Mouse (Mus musculus) right cerebral cortex, adult 18-20 months (tissue): ENCODE measurements at regions not wholly inside any gene's neighbourhood (a gene's known extent, or its start where the extent isn't known, plus 50 kb on each side); places are given as distances from the start of the nearest gene placed in this dataset.

ENCODE experiments used
- DNase-seq: peaks from one replicate; pipeline ENCODE4 v3.0.0; 2022; ENCODE audit warnings: mixed read lengths

DNA sequence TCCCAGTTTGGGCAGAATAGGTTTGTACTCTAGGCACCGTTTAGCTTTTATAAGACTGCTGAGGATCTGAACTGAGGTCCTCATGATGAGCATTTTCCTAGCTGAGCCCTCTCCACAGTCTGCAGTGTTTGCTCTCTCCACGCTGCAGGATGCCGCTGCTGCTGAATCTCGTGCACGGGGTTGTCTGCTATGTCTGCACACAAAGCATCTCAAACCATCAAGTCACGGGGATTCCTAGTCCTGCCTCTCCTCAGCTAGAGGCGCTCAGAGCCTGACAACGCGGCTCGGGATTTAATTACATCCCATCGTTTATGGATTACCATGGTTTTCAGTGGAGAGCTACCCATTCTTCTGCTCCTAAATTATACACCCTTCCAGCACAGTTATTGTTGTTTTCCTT, 175.6 kb downstream of the Rnf144b start:
- no peak for DNase-seq

DNA sequence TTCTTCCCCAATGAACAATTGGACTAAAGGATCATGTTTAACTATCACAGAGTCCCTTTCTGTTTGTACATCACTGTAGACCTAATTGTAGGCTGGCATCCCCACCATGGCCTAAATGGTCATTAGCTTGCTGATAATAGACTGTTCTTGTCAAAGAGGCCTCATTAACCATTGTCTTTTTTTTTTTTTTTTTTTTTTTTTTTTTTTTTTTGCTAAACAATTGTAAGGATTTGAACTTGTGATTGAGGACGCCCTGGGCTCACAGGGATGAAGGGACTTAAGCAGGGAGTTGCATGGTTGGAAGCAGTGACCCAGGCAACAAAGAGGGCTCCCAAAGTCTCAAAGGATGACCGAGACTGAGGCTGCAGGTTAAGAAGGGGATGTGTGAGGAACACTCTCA, 178.0 kb downstream of the Rnf144b start:
- DNase-seq: no peak

DNA sequence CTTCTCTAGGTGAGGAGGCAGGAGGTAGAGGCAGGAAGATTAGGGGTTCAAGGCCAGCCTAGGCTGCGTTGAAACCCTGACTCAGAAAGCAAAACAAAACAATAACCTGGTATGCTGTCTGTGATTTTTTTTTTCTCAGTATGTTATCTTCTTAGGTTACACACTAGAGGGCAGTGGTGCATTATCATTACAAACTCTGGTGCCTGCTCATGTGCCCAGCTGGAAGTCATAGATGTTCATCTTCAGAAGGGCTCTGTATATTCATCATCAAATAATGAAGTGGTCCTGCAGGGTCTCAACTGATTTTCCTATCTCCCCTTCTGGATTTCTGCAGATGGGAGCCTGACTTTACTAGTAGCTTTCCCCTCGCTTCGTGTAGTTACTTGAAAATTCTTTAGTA, 178.6 kb downstream of the Rnf144b start:
- peak; percentile 26 for DNase-seq

DNA sequence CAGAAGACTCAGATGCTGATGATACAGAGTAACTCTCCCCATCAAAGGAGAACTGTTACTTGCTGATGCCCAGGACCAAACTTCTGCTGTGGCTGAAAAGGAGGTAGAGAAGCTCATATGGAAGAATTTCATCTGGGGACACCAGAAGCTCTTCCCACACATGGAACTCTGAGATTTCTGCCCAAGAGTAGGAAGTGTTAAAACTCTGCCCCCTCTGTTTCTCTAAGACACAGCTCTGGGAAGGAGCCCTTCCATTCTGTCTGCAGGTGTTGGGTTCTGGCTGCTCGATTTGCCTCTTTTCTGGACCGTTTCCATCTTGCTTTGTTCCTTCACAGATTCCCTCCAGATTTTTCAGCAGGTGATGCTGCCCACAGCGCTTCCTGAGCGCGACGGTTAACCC, 187.0 kb downstream of the Rnf144b start:
- no peak for DNase-seq

DNA sequence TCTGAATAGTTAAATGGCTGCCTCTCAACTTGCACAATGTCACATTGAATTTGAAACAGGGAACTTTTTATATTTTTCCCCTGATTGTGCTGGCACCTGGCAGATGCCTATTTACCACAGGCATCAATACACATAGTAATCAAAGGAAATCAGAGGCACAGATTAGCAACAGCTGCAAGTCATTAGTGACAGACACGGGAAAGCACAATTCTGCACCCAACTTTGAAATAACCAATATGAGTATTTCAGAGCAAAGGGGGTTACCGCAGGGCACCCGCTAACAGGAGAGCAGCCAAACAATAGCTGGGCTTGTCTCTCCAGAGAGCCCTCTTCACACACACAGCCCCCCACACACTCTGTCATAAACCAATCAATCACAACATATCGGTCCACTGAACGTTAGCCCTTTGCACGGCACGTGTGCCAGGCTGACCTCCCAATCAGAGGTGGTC, 188.3 kb downstream of the Rnf144b start:
- no peak for DNase-seq

DNA sequence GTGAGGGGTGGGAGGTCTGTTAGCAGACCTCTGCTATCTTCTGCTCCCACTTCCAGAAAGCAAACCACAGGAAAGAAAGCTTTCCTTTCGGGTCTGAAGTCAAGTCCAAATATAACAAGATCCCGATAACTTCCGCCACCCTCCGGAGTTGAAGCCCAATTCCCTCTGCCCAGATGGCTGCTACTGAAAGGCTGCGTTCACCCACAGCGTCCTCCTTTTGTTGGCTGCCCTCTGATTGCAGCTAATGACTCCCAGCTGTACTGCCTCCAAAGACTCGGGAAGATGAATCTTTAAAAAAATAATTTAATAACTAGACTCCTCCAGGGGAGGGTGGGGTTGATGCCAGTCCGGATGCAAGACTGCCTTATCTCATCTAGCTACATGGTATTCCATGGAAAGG, 197.1 kb downstream of the Rnf144b start:
- DNase-seq: no peak

DNA sequence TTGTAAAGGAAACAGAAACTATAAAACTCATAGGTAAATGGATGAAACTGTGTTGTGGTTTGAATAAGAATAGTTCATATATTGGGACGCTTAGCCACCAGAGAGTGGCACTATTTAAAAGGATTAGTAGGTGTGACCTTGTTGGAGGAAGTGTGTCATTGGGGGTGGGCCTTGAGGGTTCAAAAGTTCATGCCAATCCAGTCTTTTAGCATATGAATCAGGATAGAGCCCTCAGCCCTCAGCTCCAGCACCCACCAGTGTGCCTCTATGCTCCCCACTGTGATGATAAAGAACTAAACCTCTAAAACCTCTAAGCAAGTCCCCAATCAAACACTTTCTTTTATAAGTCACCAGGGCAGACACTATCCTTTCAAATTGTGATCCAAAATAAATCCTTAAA, 199.4 kb downstream of the Rnf144b start:
- DNase-seq: no peak

DNA sequence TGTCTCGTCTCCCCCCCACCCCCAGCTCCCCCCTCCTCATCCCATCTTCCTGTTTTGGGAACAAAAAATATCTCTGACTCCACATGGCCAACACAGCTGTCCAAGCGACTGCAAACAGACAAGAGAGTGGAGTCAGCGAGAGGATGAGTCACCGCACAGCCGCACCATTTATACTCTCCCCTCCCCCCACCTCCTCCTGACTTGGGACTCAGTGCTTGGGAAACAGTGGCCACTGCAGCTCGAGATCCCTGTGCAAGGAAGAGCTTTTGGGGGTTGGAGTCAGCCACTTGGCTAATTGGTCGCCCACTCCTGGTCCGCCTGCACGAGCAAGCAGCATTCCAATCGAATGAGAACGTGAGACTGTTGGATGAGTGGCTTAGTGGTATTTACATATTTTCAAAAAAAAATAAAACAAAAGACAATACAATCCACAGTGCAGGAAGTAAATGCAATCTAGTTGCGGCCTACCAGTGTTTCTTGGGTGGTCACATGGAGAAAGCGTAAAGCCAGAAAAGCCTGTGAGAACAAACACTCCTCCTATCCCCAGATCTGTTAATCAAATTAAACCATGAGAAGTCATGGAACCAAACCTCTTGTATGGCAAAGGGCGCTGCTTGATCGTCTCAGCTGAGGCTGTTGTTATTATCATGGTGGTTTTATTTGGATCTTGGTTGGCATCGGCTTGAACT, 213.7 kb downstream of the Rnf144b start:
- peak; percentile 75 for DNase-seq

DNA sequence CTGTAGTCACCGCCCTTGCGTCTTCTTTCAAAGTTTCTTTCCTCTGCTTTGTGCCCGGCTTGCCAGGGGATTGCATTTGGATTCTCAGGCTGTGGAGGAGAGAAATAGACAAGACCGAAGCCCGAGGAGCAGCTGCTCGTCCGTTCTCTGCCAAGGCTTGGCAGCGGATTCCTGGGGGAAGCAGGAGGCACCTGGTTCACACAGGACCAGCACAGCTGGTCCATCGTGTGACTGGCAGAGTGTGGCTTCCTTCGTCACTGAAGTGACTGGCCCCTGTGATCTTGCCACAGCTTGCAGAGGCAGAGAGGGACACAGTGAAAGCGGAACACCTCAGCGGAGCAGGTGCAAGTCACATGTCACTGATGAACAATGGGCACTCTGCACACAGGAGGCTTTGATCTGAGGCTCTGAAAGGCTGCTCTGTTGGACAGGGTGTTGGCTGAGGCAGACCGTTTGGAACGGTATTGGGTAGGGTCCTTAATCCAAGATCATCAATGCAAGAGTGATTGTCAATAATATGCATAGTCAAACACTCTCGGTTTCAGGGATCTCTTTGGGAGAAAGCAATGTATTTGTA, 214.5 kb downstream of the Rnf144b start:
- peak; percentile 27 for DNase-seq

DNA sequence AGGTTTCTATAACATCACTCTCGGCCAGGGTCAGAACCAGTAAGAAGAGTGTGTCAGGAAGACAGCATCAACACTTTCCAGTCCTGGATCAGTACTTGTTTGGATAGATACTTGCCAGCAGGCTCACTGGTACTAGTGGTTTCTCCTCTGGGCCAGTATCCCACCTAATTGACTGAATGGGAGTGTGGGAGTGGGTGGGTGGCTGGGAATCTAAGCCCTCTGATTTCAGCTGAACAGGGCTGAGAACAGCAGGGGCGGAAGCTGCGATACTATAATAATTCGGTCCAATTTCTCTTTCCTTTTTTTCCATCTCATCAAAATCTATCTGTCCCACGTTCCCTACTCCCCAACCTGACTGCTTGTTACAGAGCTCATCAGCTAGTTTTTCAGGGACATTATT, 217.0 kb downstream of the Rnf144b start:
- DNase-seq: no peak

DNA sequence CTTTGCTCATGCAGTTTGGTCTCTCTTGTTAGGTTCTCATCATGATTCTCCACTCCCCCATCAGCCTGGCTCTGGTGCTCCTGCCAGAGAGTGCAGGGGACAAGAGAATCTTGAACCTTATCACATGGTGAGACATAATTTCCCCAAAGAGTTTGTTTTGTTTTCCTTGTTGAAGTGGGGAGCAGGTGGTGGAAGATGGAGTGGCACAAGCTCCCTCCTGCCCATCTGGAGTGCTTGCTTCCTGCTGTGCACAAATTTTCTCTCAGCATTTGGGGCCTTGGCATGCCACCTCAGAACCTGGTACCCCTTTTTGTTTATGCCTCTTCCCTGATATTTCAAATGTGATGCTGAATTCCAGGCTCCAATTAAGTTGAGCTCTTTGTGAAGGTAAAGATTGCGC, 219.9 kb downstream of the Rnf144b start:
- DNase-seq: no peak

DNA sequence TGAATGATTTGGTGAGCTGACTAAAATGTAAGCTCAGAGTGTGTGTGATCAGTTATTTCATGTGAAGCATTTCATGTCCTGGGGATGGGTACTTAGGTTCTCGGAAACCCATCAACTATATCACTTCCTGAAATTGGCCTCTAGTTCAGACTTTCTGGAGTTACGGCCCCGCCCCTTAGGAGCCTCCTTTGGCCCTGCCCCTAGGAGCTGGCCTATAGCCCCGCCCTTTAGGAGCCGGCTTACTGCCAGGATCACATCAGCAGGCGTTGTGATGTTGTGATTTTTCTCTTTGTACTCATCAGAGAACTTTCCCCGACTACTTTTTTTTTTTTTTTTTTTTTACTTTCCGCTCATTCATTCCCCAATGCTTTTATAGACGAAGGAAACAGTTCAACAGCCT, 223.1 kb downstream of the Rnf144b start:
- DNase-seq: no peak

DNA sequence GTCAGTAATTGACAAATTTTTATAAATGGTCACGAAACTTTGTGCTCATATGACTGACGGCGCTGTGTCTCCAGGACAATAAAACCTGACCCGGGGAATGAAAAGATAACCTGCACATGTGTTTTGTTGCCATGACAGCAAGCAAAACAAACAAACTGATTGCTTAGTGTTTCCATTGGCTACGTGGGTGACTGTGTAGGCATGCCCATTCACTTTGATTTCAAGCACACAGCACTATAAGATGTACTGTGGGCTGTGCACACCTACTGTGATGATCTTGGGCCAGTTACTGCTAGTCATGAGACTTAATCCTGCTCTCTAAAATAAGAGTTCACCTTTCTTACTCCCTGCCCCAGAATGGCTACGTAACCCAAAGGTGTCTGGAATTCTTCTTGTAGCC, 225.4 kb downstream of the Rnf144b start:
- DNase-seq: no peak

DNA sequence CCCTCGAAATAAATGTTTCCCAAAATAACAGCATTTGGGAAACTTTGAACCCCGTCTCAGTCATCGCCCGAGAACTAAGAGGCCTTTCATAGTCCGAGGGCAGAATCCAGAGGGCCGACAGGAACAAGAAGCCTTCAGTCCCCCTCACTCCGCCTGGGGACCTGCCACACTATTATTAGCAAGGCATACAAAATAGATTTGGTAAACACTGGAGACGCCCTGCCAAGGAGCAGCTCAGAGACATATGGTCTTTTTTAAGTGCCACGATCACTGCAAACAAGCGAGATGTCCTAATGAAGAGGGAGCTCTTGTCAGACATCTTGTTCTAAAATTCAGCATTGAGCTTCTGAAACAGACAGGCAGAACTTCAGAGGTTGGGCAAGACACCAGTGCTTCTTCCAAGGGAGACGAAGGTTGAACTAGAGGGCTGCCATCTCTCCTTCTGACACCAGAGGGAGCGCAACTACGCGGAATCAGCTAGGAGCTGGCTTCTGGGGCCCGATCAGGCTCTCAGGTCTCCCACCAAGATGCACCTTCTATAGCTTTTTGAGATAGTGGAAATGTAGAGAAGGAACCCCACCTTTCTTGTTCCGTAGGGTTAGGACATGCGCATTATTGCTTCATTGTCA, 226.2 kb downstream of the Rnf144b start:
- peak; percentile 74 for DNase-seq

DNA sequence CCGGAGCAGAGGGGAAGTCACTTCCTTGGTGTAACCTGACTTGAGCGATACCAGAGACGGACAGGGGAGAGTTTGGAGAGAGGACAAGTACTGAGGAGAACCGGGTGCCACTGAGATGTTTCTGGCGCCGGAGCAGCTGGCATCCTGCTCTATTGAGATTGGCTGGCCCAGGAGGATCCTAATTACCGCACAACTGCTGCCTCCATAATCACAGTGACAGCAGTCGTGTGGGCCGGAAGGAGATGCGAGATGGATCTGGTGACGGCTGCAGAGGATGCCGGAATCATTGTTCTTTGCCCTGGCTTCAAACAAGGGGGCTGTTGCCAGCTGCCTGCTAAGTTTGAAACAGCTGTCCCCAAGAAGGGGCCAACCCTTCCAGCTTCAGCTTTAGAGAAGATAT, 232.0 kb downstream of the Rnf144b start:
- DNase-seq: peak; percentile 18

DNA sequence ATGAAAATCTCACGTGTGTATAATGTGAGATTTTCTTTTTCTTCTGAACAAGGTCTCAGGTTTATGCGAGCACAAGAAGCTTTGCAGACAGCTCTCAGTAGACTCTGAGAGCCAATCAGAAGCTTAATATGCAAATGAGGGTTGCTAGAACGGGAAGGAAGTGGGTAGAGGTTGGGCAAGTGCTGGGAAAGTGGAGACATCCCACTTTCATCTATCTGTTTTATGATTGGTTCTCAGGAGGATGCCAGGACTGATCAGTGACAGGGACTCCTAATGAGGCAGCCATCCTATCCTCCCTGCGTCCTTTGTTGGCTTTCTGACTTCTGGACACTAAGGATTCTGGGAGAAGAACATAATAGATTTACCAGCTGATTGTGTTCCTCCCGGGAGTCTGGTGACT, 232.7 kb downstream of the Rnf144b start:
- no peak for DNase-seq

DNA sequence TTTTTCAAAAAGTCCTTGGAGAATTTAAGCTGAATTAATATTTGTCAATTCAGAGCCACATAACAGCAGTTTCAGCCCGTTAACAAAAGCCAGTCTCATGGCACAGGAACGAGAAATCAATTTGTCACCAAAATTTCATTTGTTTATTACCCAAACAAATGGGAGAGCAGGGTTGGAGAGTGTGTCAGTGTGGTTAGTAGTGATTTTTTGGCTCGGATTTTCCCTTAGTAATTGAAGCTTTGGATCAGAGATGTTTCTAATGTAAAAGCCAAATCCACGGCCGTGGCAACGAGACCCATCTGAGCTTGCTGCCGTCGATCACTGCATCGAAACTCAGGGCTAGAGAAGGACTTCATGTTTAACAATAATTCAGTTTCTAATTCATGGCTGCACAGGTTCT, 236.5 kb downstream of the Rnf144b start:
- no peak for DNase-seq

DNA sequence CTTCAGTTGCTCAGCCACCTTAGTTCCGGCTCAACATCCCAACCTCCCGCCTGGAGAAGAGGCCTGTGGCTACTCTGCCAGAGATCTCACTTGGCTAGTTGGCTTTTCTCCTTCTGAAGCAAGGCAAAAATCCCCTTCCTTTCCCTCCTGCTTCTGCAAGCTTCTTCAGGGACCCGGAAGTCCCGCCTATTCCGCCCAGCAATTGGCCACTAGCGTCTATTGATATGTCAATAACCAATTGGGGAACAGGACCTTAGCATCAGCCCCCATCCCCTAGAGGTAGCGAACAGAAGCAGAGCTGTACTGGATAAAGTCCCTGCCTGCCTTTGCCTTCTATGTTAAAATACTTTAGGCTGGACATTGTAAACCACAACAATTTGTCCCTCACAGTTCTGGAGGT, 243.3 kb downstream of the Rnf144b start:
- no peak for DNase-seq

DNA sequence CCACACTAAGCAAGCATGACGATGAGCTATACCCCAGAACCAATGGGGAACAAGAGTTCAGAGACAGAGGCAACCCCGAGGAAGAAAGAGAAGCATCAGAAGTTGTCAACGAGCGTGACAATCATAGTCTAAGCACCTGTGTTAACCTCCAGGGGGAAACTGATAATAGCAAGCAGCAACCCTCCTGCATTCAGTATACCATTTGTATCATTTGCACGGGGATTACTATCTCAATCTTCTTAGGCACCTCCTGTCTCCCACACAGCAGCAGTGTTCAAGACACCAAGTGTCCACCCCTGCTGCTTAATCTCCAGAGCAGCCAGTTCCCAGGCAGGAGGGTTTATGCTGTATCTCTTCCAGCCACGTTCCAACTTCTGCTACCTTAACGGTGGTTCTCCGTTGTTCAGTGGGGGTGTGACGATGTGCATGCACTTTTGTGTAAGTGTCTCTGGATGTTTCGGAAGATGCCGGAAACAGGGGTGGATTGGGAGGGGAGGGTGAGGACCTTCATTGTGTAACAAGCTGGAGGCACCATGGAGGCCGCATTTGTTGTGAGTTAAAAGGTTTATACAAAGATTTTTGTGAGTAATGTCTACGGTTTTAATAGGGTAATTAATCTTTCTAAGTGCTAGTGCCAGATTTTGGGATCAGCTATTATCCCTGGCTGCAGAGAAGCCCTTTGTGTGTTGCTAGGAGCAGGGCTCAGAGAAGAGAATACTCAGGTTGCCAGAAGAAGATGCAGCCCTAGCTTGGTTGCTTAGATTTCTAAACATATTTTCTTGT, 245.8 kb downstream of the Rnf144b start:
- DNase-seq: no peak

DNA sequence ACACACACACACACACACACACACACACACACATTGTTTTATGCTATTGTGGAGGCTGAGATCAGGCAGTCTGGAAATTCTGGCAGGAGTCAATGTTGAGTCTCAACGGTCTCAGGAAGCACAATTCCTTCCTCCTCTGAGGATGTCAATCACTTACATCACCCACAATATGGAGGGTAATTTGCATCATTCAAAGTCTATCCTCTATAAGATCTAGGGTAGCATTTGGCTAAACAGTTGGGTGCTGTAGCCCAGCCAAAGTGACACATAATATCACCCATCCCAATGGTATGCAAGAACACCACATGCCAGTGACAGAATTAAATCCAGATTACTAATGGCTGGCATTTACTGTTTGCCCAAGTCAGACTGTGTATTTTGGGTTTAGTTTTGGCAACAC, 252.1 kb downstream of the Rnf144b start:
- DNase-seq: no peak

DNA sequence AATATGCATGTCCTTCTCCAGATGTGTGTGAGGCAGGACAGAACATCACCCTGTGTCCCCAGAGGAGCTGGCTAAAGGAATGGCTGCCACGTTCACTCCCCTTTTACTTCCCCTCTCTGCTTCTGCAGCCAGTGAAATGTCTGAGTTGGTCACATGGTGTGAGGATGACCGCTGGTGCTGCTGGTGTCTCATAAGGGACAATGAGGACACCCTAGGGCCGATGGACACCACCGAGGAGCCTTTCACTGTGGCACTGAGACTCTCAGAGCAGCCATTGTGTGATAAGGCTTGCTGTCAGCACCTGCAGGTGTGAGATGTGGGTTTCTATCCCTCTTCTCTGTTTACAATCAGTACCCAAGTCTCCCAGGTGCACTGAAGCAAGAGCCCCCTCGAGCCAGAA, 268.6 kb downstream of the Rnf144b start:
- DNase-seq: no peak

DNA sequence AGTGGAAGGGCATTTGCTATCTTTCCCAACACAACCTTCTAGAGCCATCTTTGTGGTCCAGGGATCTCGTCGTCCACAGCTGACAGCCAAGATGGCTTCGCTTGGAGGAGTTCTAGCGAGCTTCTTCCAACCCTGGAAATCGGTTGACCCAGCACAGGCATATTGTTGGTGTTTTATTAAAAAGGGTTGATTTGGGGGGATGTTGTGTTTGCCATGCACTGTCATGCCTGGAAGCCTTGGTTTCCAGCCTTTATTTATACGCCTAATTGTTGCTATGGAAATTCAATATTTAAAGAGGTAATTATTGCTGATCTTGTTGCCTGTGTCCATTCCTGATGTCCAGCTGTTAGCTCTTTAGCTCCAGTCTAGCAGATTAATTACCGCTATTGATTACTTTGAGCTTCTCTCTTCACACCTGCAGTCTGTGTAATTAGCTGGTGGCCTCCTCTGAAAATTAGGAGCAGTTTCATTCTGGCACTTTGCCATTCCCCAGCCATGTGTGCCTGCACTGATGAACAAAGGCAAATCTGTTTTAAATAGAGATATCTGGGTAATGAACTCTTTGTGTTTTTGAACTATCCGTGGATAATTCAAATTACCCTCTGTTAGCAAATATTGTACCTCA, 275.4 kb downstream of the Rnf144b start:
- no peak for DNase-seq

DNA sequence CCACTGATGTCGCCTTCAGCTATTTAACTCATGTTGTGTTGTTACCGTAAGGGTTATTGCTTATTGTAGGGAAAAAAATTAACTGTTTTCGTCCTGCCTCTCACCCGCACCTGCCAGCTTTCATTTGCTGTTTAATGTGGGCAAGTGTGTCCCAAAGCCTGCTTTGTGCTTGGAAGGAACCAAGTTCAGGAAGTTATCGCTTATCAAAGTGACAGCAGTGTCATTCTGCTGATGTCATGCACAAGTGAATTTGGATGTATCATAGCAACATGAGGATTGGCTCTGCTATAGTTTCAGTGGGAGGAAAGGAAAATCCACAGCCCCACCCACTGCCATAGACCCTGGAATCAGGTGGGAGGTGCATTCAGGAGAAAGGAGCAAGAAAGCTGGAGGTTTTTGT, 276.5 kb downstream of the Rnf144b start:
- DNase-seq: no peak
